Mouse (Mus musculus) embryonic fibroblast, embryonic 13.5 days (primary cell): ENCODE measurements at regions not wholly inside any gene's neighbourhood (a gene's known extent, or its start where the extent isn't known, plus 50 kb on each side); places are given as distances from the start of the nearest gene placed in this dataset.
A peak's percentile ranks its signal among the peaks of the same experiment; 100 is the strongest.

Source experiments
- H3K27ac ChIP-seq: 2 replicates; pipeline ENCODE4 v1.5.1; 2012; ENCODE audit warnings: low read length, control low read depth, inconsistent platforms; ENCODE audit not compliant: insufficient read depth
- H3K4me1 ChIP-seq: 2 replicates; pipeline ENCODE4 v1.6.1; 2011; ENCODE audit warnings: low read length; ENCODE audit not compliant: control insufficient read depth, insufficient read depth
- H3K4me3 ChIP-seq: 2 replicates; pipeline ENCODE4 v1.5.1; 2011; ENCODE audit warnings: mild to moderate bottlenecking, control low read depth, low read length; ENCODE audit not compliant: insufficient read depth
- CTCF ChIP-seq: IDR thresholded peaks from 2 replicates; pipeline ENCODE4 v1.5.1; 2011; ENCODE audit warnings: mild to moderate bottlenecking, control low read depth, low read length, moderate library complexity, borderline replicate concordance; ENCODE audit not compliant: insufficient read depth
- POLR2A ChIP-seq: IDR thresholded peaks from 2 replicates; pipeline ENCODE4 v1.6.1; 2011; ENCODE audit warnings: low read depth, mild to moderate bottlenecking, control low read depth, low read length, moderate library complexity

- TF ChIP-seq CTCF (no peak), POLR2A (no peak)
- H3K27ac ChIP-seq, result no peak overlapping the region
Observed at GRCm38 (mm10) chr10:38458975-38459374, 362.6 kb downstream of the Rfpl4b start.

GRCm38 (mm10) chr10:38458424-38458823, 363.2 kb downstream of the Rfpl4b start:
- Histone ChIP-seq H3K4me3 (no peak overlapping the region), H3K27ac (no peak overlapping the region), H3K4me1 (no peaks in the 10 kb centered on the region)
- no peak for TF ChIP-seq POLR2A
- no peak for TF ChIP-seq CTCF

More at GRCm38 (mm10) chr10:38458975-38459374, 362.6 kb downstream of the Rfpl4b start:
- Histone ChIP-seq H3K4me3 (no peak overlapping the region), H3K4me1 (no peaks in the 10 kb centered on the region)

- H3K4me3 ChIP-seq, result no peak overlapping the region
- TF ChIP-seq POLR2A (no peak), CTCF (no peak)
- H3K27ac ChIP-seq, result no peak overlapping the region
- H3K4me1 ChIP-seq, result no peaks in the 10 kb centered on the region
Observed at GRCm38 (mm10) chr10:38456786-38457185, 364.8 kb downstream of the Rfpl4b start.

GRCm38 (mm10) chr10:38449263-38449662, 372.3 kb downstream of the Rfpl4b start:
- Histone ChIP-seq H3K4me3 (no peak overlapping the region), H3K27ac (no peak overlapping the region), H3K4me1 (0 out of 2 replicates have a peak, but pooled peaks cover 2% of the 10 kb centered on the region)
- TF ChIP-seq CTCF, result no peak
- no peak for TF ChIP-seq POLR2A

GRCm38 (mm10) chr10:38447706-38448105, 373.9 kb downstream of the Rfpl4b start:
- Histone ChIP-seq H3K4me1 (0 out of 2 replicates have a peak, but pooled peaks cover 2% of the 10 kb centered on the region), H3K4me3 (no peak overlapping the region), H3K27ac (peak overlapping the region; percentile 65)
- TF ChIP-seq CTCF, result no peak

- Histone ChIP-seq H3K4me1 (0 out of 2 replicates have a peak, but pooled peaks cover 2% of the 10 kb centered on the region), H3K27ac (peak overlapping the region; percentile 65), H3K4me3 (no peak overlapping the region)
- no peak for TF ChIP-seq POLR2A
- TF ChIP-seq CTCF, result no peak
Observed at GRCm38 (mm10) chr10:38447256-38447655, 374.3 kb downstream of the Rfpl4b start.

- no peak for TF ChIP-seq CTCF
- no peak for TF ChIP-seq POLR2A
- Histone ChIP-seq H3K4me1 (no peaks in the 10 kb centered on the region), H3K4me3 (no peak overlapping the region), H3K27ac (no peak overlapping the region)
Observed at GRCm38 (mm10) chr10:38439286-38439685, 382.3 kb downstream of the Rfpl4b start.

- TF ChIP-seq CTCF, result no peak
- TF ChIP-seq POLR2A, result no peak
- Histone ChIP-seq H3K4me1 (no peaks in the 10 kb centered on the region), H3K27ac (peak overlapping the region; percentile 57), H3K4me3 (no peak overlapping the region)
Observed at GRCm38 (mm10) chr10:38436907-38437306, 384.7 kb downstream of the Rfpl4b start.

GRCm38 (mm10) chr10:38421541-38421940, 400.0 kb downstream of the Rfpl4b start:
- H3K4me3 ChIP-seq, result no peak overlapping the region
- TF ChIP-seq CTCF (no peak), POLR2A (no peak)
- no peaks in the 10 kb centered on the region for H3K4me1 ChIP-seq
- no peak overlapping the region for H3K27ac ChIP-seq

- no peak overlapping the region for H3K4me3 ChIP-seq
- no peak for TF ChIP-seq CTCF
- TF ChIP-seq POLR2A, result no peak
- no peak overlapping the region for H3K27ac ChIP-seq
- H3K4me1 ChIP-seq, result no peaks in the 10 kb centered on the region
Observed at GRCm38 (mm10) chr10:38419771-38420170, 401.8 kb downstream of the Rfpl4b start.

GRCm38 (mm10) chr10:38383161-38383560, 438.4 kb downstream of the Rfpl4b start:
- no peak overlapping the region for H3K27ac ChIP-seq
- no peaks in the 10 kb centered on the region for H3K4me1 ChIP-seq
- no peak overlapping the region for H3K4me3 ChIP-seq
- TF ChIP-seq CTCF, result no peak
- no peak for TF ChIP-seq POLR2A
